Mouse (Mus musculus): ENCODE results near the gene Fam129a. TPM values are rescaled to one million over a fixed set of nuclear protein-coding genes. Genes with fewer than 3 reads are reported as not detected.

The Fam129a gene
- total RNA-seq, 2 experiments from 2014 or later, result 4.6 to 6.3 TPM

DNA sequence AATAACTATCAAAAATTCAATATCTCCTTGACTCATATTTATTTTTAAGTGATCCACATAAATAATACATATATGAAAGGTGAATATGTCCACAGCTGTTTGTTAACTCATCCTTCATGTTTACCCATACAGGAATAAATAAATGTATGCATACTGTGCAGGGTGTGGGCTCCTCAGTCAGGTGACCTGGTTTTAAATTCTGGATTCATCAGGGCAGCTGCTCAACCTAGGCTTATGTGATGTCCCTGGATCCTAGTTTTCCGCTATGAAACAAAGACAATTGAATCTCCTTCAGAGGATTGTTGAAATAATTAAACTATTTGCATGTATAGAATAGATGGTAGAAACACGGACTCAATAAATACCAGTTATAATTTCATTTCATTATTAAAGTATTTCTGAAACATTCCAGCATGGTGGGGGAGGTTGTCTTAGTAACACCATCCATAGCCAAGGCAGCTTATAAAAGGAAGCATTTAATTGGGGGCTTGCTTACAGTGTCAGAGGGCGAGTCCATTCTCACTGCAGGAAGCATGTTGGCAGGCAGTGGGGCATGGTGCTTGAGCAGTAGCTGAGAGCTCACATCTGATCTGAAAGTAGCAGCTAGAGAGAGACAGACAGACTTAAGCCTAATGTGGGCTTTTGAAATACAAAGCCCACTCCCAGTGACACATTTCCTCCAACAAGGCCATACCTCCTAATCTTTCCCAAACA is 198.4 kb downstream of the Fam129a start:
- ATAC-seq (replicated peaks; ENCODE audit: poor library complexity, severe bottlenecking), result no peak

Other genes starting within 250 kb of the Fam129a start
- gene Ivns1abp, start 226.7 kb upstream of the Fam129a start, total RNA-seq (2014; fragmentation: Nextera tagmentation), result 284 and 329 TPM in 2 replicates
- 441 and 484 TPM in 2 replicates for gene Ivns1abp, start 226.7 kb upstream of the Fam129a start, total RNA-seq (2017)
- 20.3 and 39.4 TPM in 2 replicates for gene Swt1, start 142.7 kb upstream of the Fam129a start, total RNA-seq (2014; fragmentation: Nextera tagmentation)
- 15.3 and 24.4 TPM in 2 replicates for gene Swt1, start 142.7 kb upstream of the Fam129a start, total RNA-seq (2017)
- gene Trmt1l, start 142.6 kb upstream of the Fam129a start, total RNA-seq (2014; fragmentation: Nextera tagmentation), result 35.6 and 38.1 TPM in 2 replicates
- 19.1 and 24.3 TPM in 2 replicates for gene Trmt1l, start 142.6 kb upstream of the Fam129a start, total RNA-seq (2017)
- 32.7 and 45.1 TPM in 2 replicates for gene Rnf2, start 70.2 kb upstream of the Fam129a start, total RNA-seq (2014; fragmentation: Nextera tagmentation)
- gene Rnf2, start 70.2 kb upstream of the Fam129a start, total RNA-seq (2017), result 74.3 and 95.9 TPM in 2 replicates
- 22.0 and 24.1 TPM in 2 replicates for gene Edem3, start 184.2 kb downstream of the Fam129a start, total RNA-seq (2014; fragmentation: Nextera tagmentation)
- gene Edem3, start 184.2 kb downstream of the Fam129a start, total RNA-seq (2017), result 39.4 and 41.5 TPM in 2 replicates